Mouse (Mus musculus): ENCODE results near the gene Mon2. TPM values are rescaled to one million over a fixed set of nuclear protein-coding genes. Genes with fewer than 3 reads are reported as not detected.
A peak's percentile ranks its signal among the peaks of the same experiment; 100 is the strongest.

Gene Mon2
- total RNA-seq, 2 experiments from 2014 or later = 90.3 to 101 TPM

DNA sequence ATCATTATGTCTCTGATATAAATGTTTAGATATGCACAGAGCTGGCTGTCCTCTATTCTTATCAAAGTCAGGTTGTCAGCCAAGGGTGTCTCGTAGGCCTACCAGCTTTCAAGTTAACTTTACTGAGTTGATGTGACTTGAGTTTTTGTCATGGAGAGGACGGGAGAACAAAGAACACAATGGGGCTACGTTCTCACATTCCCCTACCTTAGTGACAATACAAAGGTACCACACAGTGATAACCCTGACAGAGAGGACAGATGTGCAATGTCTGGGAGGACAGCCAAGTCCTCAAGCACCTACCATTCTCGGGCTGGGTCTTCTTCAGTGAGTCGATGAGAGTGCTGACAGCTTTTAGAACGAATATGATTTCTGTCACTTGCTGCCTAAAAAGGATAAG is 76.9 kb downstream of the Mon2 start:
- DNase-seq (ENCODE audit: extremely low spot score in 1 of 2, low spot score in 1 of 2) = no peak

DNA sequence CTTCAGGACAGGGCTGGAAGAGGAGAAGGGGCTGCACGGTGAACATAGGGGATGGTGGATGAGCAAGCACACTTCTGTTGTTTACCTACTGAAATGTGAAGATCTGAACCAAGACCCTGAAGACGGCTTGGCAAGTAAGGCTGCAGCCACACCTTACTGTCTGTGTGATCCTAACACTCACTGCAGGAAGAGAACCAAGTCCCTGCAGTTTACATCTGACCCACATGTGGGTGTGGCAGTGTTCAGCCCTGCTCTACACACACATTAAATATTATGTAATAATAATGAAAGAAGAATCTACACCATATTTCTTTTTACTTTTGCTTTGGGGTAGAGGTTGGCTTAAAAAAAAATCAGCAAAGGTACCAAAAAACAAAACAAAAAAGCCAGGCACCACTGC is 78.5 kb downstream of the Mon2 start:
- DNase-seq (ENCODE audit: extremely low spot score in 1 of 2, low spot score in 1 of 2) = no peak

DNA sequence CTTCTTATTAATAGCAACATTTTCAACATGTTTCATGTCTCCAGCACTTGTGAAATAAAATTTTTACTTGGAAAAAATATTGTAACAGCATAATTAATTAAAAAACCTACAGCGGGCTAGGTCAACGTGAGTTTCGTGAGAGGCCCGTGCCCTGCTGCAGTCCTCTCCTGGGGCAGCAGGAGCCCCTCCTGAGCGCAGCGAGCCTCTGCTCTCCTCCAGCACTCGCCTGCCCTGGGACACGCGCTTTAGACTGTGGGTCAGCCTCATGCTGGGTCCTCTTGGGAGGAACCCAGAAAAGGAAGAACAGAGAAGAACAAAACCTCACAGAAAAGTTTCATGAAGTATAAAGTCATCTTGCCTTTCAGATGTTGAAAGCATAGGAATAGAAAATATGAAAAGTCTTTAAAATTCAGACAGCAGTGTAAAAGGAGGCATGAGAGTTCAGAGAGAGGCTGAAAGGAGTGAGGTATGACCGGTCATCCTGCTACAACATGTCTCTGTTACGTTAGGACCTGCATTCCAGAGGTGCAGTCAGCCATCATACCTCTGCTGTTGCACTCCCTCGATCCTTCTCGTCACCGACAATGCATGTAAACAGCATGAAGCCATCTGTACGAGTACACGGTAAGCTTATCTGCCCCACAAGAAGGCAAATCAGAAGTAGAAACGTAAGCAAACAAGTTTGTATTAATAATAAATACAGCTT is 81.8 kb downstream of the Mon2 start:
- no peak for DNase-seq (ENCODE audit: extremely low spot score in 1 of 2, low spot score in 1 of 2)

DNA sequence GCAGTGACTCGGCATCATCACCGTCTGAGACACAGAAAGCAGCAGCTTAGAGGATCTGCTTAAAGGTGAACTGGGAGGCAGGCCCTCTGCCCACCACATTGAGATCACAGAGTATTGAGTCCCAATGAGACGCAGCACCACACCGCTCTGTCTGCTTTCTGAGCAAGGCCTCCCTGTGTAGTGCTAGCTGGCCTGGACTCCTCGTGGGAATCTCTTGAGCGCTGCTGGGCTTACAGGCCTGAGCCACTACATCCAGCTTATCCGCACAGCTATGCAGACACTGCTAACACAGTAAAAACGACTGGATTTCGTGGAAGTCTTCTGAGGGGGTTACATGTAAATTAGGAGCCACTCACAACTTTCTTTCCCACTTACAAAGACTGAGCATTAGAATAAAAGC is 84.7 kb downstream of the Mon2 start:
- no peak for DNase-seq (ENCODE audit: extremely low spot score in 1 of 2, low spot score in 1 of 2)

DNA sequence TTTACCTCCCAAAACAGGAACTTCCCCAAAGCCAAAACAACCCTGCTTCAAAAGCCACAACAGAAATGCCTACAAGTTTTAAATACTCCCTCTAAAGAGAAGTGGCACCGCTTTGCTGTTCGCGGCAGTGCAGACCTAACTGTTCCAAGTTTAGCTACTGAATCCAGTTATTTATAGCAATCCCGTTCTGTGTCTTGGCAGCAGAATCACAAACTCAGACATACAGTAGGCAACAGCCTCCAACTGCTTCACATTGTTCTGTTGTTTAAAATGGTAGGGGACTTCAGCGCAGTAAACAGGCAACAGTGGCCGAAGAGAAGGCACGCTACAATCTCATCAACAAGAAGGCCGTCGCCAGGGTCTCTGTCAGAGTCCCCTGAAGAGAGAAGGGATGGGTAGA is 85.3 kb downstream of the Mon2 start:
- no peak for DNase-seq (ENCODE audit: extremely low spot score in 1 of 2, low spot score in 1 of 2)

DNA sequence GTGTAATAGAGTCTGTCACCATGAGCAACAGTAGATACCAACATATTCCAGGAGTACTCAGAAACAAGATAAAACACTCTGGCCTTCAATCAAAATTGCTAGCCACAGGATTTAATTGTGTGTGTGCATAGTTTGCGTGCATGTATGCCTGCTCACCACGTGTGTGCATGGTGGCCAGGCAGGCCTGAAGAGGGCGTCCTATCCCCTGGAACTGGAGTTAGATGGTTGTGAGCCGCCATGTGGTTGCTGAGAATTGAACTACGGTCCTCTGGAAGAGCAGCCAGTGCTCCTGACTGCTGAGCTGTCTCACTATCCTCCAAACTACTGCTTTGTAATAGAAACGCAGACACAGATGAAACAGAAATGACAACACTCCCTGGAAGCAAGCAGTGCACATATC is 85.7 kb downstream of the Mon2 start:
- no peak for DNase-seq (ENCODE audit: extremely low spot score in 1 of 2, low spot score in 1 of 2)

DNA sequence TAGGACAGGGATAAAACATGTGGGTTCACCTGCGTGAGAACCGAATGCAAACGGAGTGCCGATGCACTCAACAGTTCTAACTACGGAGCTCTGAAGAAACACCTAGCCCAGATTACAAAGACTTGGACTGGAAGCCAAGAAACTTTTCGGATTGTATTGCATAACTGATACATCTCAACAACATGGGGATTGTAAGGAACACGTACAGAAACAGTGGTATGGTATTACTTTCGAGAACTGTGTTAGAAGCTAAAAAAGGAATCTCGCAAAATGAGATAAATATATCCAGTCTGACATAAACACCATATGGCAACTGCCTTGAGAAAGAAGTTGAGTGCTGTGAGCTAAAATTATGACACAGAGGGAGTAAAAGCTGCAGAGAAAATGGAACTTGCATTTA is 86.4 kb downstream of the Mon2 start:
- no peak for DNase-seq (ENCODE audit: extremely low spot score in 1 of 2, low spot score in 1 of 2)

DNA sequence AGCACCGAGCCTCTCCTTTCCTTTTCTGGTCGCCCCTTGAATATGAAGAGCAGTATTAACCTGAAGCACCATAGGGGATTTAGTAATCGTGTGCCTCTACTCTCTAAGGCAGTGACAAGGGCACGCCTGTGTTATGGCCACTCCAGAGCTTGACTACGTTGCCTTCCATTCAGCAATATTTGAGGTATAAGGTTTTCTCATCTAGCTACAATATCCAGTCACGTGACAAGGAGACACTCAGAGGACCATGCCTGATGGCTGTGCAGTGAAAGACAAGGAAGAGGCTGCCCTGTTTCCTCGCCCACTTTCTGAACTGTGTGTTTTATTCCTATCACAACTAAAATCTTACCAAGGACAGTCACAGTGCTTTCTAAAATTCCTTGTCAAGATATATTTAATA is 87.9 kb downstream of the Mon2 start:
- no peak for DNase-seq (ENCODE audit: extremely low spot score in 1 of 2, low spot score in 1 of 2)

DNA sequence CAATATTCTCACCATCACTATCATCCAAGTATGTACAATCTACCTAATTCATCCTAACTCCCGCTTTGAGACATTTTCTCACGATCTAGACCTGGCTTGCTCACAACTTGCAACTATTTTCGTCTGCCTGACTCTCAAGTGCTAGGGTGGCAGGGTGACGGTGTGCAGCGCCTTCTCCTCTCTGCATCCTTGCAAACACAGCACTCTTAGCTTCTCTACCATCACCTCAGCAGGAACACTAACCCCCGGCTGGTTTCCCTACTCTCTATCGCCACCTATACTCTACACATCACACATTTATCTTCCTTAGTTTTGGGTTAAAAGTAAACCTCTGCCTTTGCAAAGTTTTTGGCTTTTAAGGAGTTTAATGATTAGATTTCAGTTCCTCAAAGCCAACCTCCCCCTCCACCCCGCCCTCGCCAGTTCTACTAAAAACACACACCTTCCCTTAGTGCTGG is 88.6 kb downstream of the Mon2 start:
- peak in 1 of 2 experiments; percentile 33 for DNase-seq (ENCODE audit: extremely low spot score in 1 of 2, low spot score in 1 of 2)

DNA sequence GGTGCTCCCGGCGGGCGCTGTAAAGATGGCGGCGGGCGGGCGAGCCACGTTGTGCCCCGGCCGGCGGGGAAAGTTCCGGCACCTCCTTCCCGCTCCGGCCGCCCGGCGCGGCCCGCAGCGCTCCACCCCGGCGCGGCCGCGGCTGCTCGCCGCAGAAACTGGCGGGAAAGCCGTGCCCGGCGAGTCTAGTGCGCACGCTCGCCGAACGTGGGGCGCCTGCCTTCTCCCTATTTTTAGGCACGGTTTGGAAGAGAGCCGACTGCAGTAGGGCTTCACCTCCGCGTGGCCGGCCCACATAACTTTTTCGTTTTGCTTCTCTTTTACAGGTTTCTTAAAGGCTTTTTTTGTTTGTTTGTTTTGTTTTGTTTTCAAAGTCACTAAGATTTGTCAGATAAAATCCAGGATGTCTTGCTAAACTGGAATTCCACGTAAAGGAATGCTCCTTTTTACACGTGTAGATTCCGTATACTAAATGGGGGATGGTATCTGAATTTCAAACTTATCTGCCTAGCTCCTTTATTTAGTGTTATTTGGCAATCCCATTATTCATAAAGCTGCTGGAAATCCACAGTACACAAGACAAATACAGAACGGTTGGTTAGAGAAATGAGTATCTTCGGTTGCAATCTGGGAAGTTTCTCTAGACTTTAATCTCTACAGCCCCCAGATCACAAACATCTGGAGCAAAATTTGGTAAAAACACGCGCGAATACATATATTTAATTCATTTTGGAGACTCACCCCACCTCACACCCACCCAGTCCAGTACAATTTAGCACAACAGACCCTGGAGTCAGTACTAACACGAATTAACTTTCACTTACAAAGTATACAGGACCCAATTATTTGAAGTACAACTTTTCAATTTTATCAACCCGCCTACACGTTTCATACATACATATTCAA is 89.7 kb downstream of the Mon2 start:
- peak; percentile 63 to 70 for DNase-seq (ENCODE audit: extremely low spot score in 1 of 2, low spot score in 1 of 2)

DNA sequence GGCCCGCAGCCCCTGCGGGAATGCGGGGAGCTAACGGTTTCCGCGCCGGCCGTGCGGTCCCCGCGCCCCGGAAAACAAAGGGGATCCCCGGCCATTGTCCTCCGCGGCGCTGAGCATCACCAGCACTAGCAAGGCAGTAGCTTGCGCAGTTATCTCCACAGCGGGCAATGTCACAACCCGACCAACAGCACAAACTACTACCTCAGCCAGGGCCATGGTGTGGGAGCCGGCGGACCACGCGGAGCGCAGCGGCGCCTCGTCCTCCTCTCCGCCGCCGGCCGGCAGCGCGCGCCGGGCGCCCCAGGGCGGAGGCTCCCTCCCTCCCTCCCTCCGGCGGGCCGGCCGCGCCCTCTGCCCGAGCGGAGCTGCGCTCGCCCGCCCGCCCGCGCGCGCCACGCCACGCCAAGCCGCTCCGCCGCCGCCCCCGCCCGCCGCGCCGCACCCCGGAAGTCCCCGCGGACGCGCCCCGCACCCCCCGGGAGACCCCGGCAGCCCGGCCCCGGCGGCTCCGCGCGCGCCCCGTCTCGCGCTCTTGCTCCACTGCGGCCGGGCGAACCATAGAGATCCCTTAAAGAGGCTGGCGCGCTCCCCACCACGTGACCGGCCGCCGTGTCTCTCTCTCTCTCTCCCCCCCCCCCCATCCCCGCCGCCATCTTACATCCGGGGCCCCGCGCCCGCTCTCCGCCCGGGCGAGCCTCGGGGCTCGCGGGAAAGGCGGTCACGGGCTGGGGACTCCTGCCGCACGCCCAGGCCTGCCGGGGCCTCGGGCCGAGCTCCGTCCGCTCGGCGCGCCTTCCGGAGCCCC is 90.6 kb downstream of the Mon2 start:
- peak; percentile 71 to 77 for DNase-seq (ENCODE audit: extremely low spot score in 1 of 2, low spot score in 1 of 2)

DNA sequence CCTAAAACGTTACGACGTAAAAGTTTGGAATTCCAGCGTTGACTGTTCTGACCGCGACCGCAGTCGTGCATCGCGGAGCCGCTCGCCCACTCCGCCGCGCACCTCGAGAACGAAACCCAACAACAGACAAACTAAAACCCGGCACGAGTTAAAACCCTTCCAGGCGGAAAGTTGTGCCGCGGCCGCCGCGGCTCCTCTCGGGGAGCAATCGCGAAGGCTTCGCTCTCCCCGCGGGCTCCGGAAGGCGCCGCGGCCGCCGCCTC is 91.1 kb downstream of the Mon2 start:
- peak in 1 of 2 experiments; percentile 56 for DNase-seq (ENCODE audit: extremely low spot score in 1 of 2, low spot score in 1 of 2)

DNA sequence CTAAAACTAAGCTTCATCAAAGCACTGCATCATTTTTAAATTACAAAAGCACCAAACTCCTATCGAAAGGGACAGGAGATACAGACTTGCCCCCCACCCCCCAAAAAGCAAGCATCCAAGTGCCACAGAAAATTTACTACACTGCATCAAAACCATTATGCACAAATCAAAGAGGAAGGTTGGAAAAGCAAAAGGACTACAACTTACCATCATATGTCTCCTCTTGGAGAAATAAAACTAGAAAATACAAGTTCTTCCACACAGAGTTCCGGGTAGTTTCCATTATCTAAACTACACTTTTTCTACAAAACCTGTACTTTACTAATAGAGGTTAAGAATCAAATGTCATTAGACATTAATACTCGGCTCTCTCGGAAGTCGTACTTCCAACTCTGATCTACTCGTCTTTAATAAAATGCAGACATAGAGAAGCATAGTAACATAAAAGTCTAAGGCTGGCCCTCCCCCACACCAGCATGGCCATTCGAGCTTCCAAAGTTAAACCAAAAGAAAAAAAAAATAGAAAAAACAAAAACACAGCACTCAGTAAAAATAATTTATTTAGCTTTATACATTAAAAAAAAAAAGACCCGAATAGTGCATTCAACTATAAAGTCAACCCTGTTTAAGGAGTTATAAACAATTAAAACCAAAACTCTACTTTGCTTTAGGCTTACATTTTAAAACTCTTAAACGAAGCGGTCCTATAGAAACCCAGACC is 91.6 kb downstream of the Mon2 start:
- no peak for DNase-seq (ENCODE audit: extremely low spot score in 1 of 2, low spot score in 1 of 2)

DNA sequence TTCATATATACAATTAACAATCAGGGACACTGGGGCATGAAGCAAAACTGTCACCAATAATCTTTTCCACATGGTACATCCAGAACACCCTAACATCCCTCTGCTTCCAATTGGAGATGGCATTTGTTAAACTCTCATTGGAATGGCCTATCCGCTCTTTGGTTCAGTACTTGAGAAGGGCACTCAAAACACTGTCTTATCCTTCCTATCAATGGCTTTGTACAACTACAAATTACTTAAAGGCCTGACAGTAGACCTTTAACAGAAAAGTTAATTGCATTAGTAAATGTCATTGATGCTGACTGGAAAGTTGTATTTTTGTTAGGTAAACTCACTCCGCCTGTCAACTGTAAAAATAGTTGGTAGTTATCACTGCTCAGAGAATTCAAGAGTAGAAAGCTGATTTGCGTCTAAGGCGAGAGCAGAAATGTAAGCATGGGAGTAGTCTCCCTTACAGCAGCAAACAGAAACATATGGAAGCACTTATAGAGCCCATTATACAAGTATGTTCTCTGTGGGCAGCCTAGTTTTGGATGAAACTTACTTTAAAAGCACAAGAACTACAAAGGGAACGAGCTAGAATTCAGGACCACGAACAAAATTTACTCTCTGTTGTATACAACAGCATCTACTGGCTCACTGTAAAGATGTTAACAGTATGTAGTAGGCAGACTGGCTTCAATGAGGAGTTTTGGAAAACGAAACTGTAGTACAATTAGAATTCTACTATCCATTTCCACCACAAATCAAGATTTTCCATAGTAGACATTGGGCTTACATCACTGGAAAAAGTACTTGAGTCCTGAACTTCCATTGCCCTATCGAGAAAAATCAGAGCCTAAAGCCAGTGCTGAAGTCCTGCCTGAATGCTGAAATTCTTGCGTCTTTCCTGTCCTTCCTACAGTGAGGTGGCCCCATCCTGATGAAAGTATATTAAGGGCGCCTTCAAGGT is 92.5 kb downstream of the Mon2 start:
- no peak for DNase-seq (ENCODE audit: extremely low spot score in 1 of 2, low spot score in 1 of 2)

DNA sequence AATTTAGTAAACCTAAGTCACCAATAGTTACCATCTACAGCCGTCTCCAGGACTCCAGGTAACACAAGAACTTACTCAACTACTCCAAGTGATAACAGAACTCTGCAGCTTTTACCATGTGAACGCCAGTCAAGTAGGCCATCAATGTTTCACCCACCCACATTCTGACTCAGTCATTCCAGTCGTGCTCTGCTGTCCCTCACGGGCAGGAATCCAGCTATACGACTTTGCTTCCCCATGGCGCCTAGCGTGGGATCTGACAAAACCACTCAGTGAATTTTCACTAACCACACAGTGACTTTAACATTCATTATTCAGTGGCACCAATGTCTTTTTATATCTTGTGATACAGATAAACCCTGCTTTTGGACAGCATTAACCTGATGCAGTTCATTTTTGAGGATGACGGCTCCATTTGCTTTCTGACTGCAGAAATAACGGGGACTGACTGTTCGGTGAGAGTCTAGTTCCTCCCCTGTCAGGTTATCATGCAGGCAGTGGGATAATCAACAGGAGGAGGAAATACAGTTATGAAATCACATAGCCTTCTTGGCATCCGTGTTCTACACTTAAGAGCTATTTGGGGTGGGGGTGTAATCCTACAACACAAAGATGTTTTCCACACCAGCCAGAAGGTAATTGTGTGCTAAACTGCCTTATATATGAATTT is 93.3 kb downstream of the Mon2 start:
- no peak for DNase-seq (ENCODE audit: extremely low spot score in 1 of 2, low spot score in 1 of 2)

DNA sequence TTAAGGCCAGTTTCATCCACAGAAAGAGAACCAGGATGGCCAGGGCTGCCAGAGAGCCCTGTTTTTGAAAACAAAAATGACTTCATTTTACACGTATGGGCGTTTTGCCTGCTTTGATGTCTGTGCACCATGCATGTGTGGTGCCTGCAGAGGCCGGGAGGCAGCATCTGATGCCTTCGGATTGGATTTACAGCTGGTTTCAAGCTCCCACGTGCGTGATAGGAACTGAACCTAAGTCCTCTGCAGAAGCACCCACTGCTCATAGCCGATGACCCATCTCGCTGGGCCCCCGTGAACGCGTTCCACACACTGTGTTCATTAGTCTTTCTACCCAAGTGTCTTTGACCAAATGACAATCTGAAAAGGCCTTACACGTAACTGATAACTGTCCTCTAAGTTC is 96.2 kb downstream of the Mon2 start:
- DNase-seq (ENCODE audit: extremely low spot score in 1 of 2, low spot score in 1 of 2) = no peak

DNA sequence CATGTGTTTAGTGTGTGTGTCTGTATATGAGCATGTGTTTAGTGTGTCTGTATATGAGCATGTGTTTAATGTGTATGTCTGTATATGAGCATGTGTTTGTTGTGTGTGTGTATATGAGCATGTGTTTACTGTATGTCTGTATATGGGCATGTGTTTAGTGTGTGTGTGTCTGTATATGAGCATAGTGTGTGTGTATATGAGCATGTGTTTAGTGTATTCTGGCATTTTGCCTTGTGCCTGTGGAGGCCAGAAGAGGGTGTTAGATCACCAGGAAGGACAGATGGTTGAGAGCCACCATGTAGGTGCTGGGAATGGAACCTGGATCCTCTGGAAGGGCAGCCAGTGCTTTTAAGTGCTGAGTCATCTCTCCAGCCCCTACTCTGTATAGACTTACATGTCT is 96.9 kb downstream of the Mon2 start:
- no peak for DNase-seq (ENCODE audit: extremely low spot score in 1 of 2, low spot score in 1 of 2)

DNA sequence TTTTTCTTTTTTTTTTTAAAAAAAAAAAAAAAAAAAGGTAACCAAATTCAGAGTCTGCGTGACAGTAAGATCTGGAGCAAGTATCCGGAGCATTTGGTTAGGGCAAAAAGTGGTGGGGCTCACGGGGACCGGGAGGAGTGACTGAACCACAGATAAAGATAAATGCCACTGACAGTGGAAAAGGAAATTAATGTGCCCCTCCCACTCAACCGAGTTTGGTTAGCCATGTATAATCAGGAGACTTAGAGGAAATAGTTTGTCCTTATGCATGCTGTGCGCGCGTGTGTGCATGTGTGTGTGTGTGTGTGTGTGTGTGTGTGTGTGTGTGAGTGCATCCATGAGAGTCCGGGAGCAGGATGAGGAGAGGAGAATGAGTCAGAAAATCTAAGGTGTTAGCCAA is 100.3 kb downstream of the Mon2 start:
- DNase-seq (ENCODE audit: extremely low spot score in 1 of 2, low spot score in 1 of 2) = no peak

DNA sequence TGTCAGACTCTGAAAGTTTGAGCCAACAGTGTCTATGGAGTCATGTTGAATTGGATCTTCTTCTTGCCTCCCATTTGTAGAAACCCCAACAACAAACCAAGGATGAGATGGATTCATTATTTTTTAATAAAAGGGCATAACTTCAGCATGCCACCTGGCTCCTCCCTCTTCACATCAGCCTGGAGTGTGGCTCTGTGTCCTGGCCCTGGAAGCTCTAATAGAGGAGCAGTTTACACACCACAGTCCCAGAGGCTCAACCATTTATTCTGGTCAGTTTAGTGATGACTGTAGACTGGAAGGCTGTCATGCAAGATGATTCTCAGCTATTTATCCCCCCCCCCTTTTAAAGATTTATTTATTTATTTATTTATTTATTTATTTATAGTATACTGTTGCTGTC is 103.1 kb downstream of the Mon2 start:
- no peak for DNase-seq (ENCODE audit: extremely low spot score in 1 of 2, low spot score in 1 of 2)
